Mouse (Mus musculus) A20 (cell line): ENCODE results near the gene Klf7.

Experiments used
- DNase-seq: peaks from one replicate; pipeline ENCODE4 v3.0.0-alpha.2; 2011; ENCODE audit warnings: low read depth, low spot score

The Klf7 gene

GRCm38 (mm10) chr1:64105181-64105646 lies 16.9 kb downstream of the Klf7 start:
- DNase-seq: no peak

GRCm38 (mm10) chr1:64104665-64105064 lies 17.4 kb downstream of the Klf7 start:
- no peak for DNase-seq

GRCm38 (mm10) chr1:64101331-64101730 lies 20.8 kb downstream of the Klf7 start:
- no peak for DNase-seq

GRCm38 (mm10) chr1:64098800-64099199 lies 23.3 kb downstream of the Klf7 start:
- no peak for DNase-seq

GRCm38 (mm10) chr1:64097640-64098287 lies 24.3 kb downstream of the Klf7 start:
- no peak for DNase-seq

- DNase-seq: no peak
Measured at GRCm38 (mm10) chr1:64093018-64093417, 29.1 kb downstream of the Klf7 start.

- DNase-seq: no peak
Measured at GRCm38 (mm10) chr1:64091591-64091990, 30.5 kb downstream of the Klf7 start.

GRCm38 (mm10) chr1:64090566-64090965 lies 31.5 kb downstream of the Klf7 start:
- peak; percentile 32 for DNase-seq

- DNase-seq: no peak
Measured at GRCm38 (mm10) chr1:64089691-64090090, 32.4 kb downstream of the Klf7 start.

GRCm38 (mm10) chr1:64088604-64089320 lies 33.3 kb downstream of the Klf7 start:
- no peak for DNase-seq

GRCm38 (mm10) chr1:64087657-64088603 lies 34.2 kb downstream of the Klf7 start:
- DNase-seq: peak; percentile 96

GRCm38 (mm10) chr1:64085875-64086274 lies 36.2 kb downstream of the Klf7 start:
- DNase-seq: no peak

GRCm38 (mm10) chr1:64085361-64085760 lies 36.7 kb downstream of the Klf7 start:
- no peak for DNase-seq

GRCm38 (mm10) chr1:64084706-64085105 lies 37.4 kb downstream of the Klf7 start:
- DNase-seq: no peak

- DNase-seq: no peak
Measured at GRCm38 (mm10) chr1:64081791-64082190, 40.3 kb downstream of the Klf7 start.

GRCm38 (mm10) chr1:64081217-64081616 lies 40.9 kb downstream of the Klf7 start:
- no peak for DNase-seq

GRCm38 (mm10) chr1:64080263-64080662 lies 41.8 kb downstream of the Klf7 start:
- DNase-seq: no peak

- no peak for DNase-seq
Measured at GRCm38 (mm10) chr1:64078747-64079211, 43.3 kb downstream of the Klf7 start.

- DNase-seq: no peak
Measured at GRCm38 (mm10) chr1:64078011-64078746, 43.9 kb downstream of the Klf7 start.

- DNase-seq: no peak
Measured at GRCm38 (mm10) chr1:64074051-64074450, 48.0 kb downstream of the Klf7 start.

- no peak for DNase-seq
Measured at GRCm38 (mm10) chr1:64070947-64071346, 51.1 kb downstream of the Klf7 start.
